Mouse (Mus musculus) gastrocnemius, adult 2 months (tissue): ENCODE measurements at regions not wholly inside any gene's neighbourhood (a gene's known extent, or its start where the extent isn't known, plus 50 kb on each side); places are given as distances from the start of the nearest gene placed in this dataset.

Source experiments
- DNase-seq: peaks from one replicate; pipeline ENCODE4 v3.0.0; 2022
- H3K27ac ChIP-seq: fragments of 200-600 bp; 2 replicates; pipeline ENCODE4 v1.8.1; 2022; ENCODE audit warnings: mild to moderate bottlenecking
- H3K4me3 ChIP-seq: fragments of 200-600 bp; 2 replicates; pipeline ENCODE4 v1.8.1; 2022; ENCODE audit warnings: mild to moderate bottlenecking, moderate library complexity
- CTCF ChIP-seq: fragments of 200-600 bp; IDR thresholded peaks from 2 replicates; pipeline ENCODE4 v1.8.1; 2022; ENCODE audit warnings: antibody characterized with exemption, mild to moderate bottlenecking, moderate library complexity
- intact Hi-C: fragments of 180-260 bp; cut with DNase I; formaldehyde crosslinking; loops from one replicate; pipeline ENCODE4 v1.15.1; 2025

- DNase-seq, result no peak
- no peak for TF ChIP-seq CTCF
- Histone ChIP-seq H3K4me3 (no peak overlapping the region), H3K27ac (no peak overlapping the region)
- intact Hi-C loops, result no loop called here
These were observed 506.5 kb upstream of the Vstm2b start for GRCm38 (mm10) chr7:40391626-40392025.

GRCm38 (mm10) chr7:40392207-40392606 is 505.9 kb upstream of the Vstm2b start:
- intact Hi-C loops, result no loop called here
- H3K4me3 ChIP-seq, result no peak overlapping the region
- DNase-seq, result no peak
- no peak overlapping the region for H3K27ac ChIP-seq
- no peak for TF ChIP-seq CTCF

GRCm38 (mm10) chr7:40392699-40393098 is 505.4 kb upstream of the Vstm2b start:
- Histone ChIP-seq H3K27ac (no peak overlapping the region), H3K4me3 (no peak overlapping the region)
- TF ChIP-seq CTCF, result no peak
- intact Hi-C loops, result no loop called here
- no peak for DNase-seq

GRCm38 (mm10) chr7:40398266-40398665 is 499.9 kb upstream of the Vstm2b start:
- Histone ChIP-seq H3K4me3 (no peak overlapping the region), H3K27ac (no peak overlapping the region)
- TF ChIP-seq CTCF, result no peak
- intact Hi-C loops, result no loop called here
- DNase-seq, result no peak

GRCm38 (mm10) chr7:40419332-40419731 is 478.8 kb upstream of the Vstm2b start:
- Histone ChIP-seq H3K4me3 (no peak overlapping the region), H3K27ac (no peak overlapping the region)
- intact Hi-C loops, result no loop called here
- no peak for DNase-seq
- no peak for TF ChIP-seq CTCF

- no peak overlapping the region for H3K4me3 ChIP-seq
- TF ChIP-seq CTCF, result no peak
- intact Hi-C loops, result no loop called here
- DNase-seq, result no peak
- H3K27ac ChIP-seq, result no peak overlapping the region
These were observed 476.0 kb upstream of the Vstm2b start for GRCm38 (mm10) chr7:40422125-40422524.

GRCm38 (mm10) chr7:40429416-40429815 is 468.7 kb upstream of the Vstm2b start:
- H3K27ac ChIP-seq, result no peak overlapping the region
- intact Hi-C loops, result no loop called here
- H3K4me3 ChIP-seq, result no peak overlapping the region

GRCm38 (mm10) chr7:40433906-40434305 is 464.2 kb upstream of the Vstm2b start:
- DNase-seq, result no peak
- intact Hi-C loops, result no loop called here

More at GRCm38 (mm10) chr7:40429416-40429815, 468.7 kb upstream of the Vstm2b start:
- DNase-seq, result no peak
- TF ChIP-seq CTCF, result no peak

GRCm38 (mm10) chr7:40441128-40441527 is 457.0 kb upstream of the Vstm2b start:
- H3K27ac ChIP-seq, result no peak overlapping the region
- no peak overlapping the region for H3K4me3 ChIP-seq
- DNase-seq, result no peak
- intact Hi-C loops, result no loop called here
- TF ChIP-seq CTCF, result no peak

More at GRCm38 (mm10) chr7:40433906-40434305, 464.2 kb upstream of the Vstm2b start:
- TF ChIP-seq CTCF, result no peak
- H3K4me3 ChIP-seq, result no peak overlapping the region
- H3K27ac ChIP-seq, result no peak overlapping the region

- H3K27ac ChIP-seq, result no peak overlapping the region
- intact Hi-C loops, result no loop called here
- no peak for TF ChIP-seq CTCF
- DNase-seq, result no peak
- no peak overlapping the region for H3K4me3 ChIP-seq
These were observed 456.3 kb upstream of the Vstm2b start for GRCm38 (mm10) chr7:40441786-40442185.

GRCm38 (mm10) chr7:40466382-40466781 is 431.7 kb upstream of the Vstm2b start:
- intact Hi-C loops, result no loop called here
- Histone ChIP-seq H3K4me3 (no peak overlapping the region), H3K27ac (no peak overlapping the region)
- TF ChIP-seq CTCF, result no peak
- DNase-seq, result no peak

GRCm38 (mm10) chr7:40487256-40487655 is 410.9 kb upstream of the Vstm2b start:
- intact Hi-C loops, result no loop called here
- TF ChIP-seq CTCF, result no peak
- Histone ChIP-seq H3K27ac (no peak overlapping the region), H3K4me3 (no peak overlapping the region)
- DNase-seq, result no peak

GRCm38 (mm10) chr7:40522703-40523267 is 375.3 kb upstream of the Vstm2b start:
- intact Hi-C loops, result no loop called here
- no peak overlapping the region for H3K4me3 ChIP-seq
- DNase-seq, result no peak
- TF ChIP-seq CTCF, result no peak
- H3K27ac ChIP-seq, result no peak overlapping the region

GRCm38 (mm10) chr7:40536601-40537000 is 361.5 kb upstream of the Vstm2b start:
- no peak for TF ChIP-seq CTCF
- H3K4me3 ChIP-seq, result no peak overlapping the region
- no peak overlapping the region for H3K27ac ChIP-seq
- intact Hi-C loops, result no loop called here
- DNase-seq, result peak; percentile 75
